Mouse (Mus musculus) layer of hippocampus, adult 8-10 months (tissue): ENCODE results near the gene Pa2g4. TPM values are rescaled to one million over a fixed set of nuclear protein-coding genes. Genes with fewer than 3 reads are reported as not detected.
"Not testable (repeated sequence)": the region's sequence is repeated elsewhere in the genome, so short reads cannot be mapped to it uniquely, and the experiment has no call there.

Experiments
- DNase-seq, 2 experiments: peaks; one replicate each; pipeline ENCODE4 v3.0.0; 2022; ENCODE audit warnings: low spot score in 2 of 2
- total RNA-seq, 4 experiments: library from RNA; stranded (reverse); gene quantifications; 2 replicates each; pipeline ENCODE4 v1.2.4; 2022

Pa2g4 gene
- total RNA-seq, result 10 to 100 TPM; 58.7 to 62.0 (median 59.0) TPM

DNA sequence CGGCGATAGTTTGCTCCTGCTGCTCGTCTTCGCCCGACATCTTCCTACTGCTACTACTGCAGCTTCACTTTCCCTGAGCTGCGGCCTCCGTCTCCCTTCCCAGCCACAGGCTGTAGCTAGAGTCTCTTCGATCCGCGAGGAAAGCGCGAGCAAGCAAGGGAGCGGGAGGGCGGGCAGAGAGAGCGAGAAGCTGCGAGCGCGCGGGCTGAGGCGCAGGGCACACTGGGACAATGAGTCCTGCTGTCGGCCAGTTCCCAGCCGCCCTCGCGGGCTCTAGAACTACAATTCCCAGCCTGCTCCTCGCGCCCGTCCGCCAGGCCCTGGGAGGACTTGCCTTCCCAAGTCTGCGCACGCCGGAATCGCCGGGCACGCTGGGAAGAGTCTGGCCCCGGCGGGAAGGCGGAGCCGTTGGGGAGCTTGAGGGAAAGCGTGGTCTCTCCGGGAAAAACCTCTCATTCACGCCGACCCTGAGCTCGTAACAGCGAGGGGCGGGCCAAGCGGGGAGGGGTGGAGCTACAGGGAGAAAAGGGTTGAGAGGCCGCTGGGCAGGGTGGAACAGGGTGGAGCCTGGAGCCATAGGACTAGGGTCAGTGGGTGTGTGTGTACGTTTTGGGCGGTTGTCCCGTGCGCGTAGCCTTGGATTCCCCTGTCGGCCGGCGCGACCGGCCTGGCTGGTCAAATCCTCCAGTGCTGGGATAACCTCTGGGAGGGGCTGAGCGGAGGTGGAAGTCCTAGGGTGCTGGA, at the start of gene Pa2g4:
TSS of gene Pa2g4 (minus strand) at position 200 of the 744 bp plus-strand sequence.
- peak; percentile 98 for DNase-seq

DNA sequence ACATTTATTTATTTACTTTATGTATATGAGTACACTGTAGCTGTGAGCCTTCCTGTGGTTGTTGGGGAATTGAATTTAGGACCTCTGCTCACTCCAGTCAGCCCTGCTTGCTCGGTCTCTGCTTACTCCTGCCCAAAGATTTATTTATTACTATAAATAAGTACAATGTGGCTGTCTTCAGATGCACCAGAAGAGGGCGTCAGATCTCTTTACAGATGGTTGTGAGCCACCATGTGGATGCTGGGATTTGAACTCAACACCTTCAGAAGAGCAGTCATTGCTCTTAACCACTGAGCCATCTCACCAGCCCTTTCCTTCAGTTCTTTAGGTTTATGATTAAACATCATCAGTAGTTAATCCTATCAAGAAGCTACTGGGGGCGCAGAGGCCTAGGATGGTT, 49.1 kb upstream of the Pa2g4 start:
- DNase-seq, result no peak

DNA sequence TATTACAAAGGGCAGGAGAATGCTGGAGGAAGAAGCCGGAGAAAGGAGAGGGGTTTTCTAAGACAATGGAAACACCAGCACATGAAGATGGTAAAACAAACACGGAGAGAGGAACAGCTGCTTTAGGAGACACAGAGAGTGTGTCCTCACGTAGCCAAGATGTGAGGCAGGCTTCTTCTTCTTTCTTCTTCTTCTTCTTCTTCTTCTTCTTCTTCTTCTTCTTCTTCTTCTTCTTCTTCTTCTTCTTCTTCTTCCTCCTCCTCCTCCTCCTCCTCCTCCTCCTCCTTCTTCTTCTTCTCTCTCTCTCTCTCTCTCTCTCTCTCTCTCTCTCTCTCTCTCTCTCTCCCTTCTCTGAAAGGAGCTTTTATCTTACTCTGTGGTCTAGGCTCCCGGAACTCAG, 48.0 kb upstream of the Pa2g4 start:
- DNase-seq, result not testable (repeated sequence)

DNA sequence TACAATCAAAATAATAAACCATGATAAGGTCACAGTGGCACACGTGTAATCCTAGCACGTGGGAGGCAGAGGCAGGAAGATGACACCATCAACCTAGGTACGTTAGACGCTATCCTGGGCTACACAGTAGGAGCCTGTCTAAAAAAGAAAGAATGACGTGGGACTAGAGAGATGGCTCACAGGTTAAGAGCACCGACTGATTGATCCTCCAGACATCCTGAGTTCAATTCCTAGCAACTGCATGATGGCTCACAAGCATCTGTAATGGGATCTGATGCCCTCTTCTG, 47.3 kb upstream of the Pa2g4 start:
- no peak for DNase-seq

DNA sequence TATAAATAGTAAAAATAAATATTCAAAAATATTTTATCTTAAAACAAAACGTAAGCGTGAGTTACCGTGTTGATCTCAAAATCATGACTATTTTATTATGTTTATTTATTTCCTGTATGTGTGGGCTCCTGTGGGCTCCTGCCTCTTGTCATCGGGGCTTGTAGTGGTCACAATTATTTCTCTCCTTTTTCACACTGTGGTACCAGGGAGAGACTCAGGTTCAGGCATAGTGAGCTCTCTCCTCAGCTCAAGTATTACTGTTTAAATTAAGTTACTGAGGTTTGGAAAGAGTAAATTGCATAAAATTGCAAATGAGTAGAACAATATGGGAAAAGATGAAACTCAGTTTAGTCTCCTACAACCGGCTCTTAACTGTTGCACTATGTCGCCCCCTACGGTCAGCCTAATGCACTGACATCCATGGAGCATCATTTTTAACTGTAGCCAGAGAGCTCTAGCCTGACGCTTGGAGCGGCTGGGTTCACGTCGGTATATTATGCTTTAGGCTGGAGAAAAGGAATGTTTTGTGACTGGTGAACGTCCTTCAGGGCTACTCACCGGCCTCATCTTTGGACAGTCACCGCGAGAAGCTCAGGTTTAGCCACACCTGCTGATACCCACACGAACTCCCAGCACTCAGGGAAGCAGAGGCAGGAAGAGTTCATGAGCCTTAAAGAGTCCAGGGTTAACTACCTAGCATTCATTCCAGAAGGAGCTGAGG, 46.8 kb upstream of the Pa2g4 start:
- peak; percentile 59 to 76 for DNase-seq

DNA sequence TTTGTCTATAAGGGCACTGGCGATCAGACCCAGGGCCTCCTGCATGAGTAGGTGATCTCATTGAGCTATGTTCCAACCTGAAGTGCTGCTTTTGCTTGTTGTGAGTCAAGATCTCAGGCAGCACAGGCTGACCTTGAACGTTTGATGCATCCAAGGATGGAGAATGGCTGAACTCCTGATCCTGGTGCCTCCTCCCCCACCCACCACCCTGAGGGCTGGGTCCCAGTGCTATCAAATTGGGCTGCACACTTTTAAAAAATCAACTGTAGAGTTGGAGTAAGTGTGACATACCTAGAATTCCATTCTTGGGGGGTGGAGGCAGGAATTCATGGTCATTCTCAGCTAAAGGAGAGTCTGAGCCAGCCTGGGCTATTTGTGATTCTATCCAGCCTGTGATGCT, 40.7 kb upstream of the Pa2g4 start:
- DNase-seq, result no peak

DNA sequence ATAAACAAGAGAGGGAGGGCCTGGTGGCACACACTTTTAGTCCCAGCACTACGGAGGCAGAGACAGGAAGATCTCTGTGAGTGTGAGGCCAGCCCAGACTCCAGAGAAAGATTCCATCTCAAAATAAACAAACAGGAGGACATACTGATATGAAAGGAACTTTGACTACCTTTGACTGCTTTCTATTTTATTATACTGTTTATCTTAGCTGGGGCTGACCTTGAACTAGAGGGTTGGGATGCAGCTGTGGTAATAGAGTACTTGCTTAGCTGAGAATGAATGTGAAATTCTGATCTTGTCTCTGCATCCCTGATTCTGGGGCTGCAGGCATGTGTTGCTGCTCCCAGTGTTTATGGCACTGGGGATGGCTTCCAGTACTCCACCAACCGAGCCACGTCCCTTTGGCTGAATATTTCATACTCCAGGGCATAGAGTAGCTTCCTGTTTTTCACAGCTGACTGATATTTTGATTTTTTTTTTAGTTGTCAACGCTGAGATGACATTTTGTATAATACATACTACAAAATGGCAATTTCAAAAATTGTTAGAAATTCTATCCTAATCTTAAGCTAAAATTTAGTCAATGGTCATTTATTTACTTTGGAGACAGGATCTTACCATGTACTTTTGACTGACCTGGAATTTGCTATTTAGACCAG, 36.8 kb upstream of the Pa2g4 start:
- no peak for DNase-seq

DNA sequence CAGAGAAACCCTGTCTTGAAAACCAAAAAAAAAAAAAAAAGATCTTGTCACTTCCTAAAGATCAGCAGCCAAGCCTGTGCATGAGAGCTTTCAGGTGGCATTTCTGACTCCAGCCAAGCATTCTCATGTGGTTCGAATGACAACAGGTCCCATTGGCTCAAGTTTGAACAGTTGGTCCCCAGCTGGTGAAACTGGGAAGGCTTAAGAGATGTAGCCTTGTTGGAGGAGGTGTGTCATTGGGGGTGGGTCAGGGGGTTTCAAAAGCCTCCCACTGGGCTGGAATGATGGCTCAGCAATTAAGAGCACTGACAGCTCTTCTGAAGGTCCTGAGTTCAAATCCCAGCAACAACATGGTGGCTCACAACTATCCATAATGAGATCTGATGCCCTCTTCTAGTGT, 35.7 kb upstream of the Pa2g4 start:
- DNase-seq, result no peak

DNA sequence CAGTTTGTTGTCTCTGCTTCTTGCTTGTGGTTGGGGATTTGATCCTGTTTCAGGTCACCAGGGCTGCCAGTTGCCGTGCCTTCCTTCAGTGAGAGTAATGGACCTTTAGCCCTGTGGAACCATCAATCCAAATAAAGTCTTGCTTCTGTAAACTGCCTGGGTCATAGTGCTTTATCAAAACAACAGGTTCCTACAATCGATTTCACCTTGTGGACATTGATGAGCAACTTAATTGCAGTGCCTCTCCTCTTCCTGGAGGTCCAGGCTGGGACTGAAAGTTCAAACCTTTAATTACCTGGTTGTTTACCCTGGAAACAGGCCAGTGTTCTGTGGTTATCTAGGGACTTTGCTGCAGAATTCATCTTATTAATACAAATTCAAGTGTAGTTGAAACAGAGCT, 32.7 kb upstream of the Pa2g4 start:
- no peak for DNase-seq

DNA sequence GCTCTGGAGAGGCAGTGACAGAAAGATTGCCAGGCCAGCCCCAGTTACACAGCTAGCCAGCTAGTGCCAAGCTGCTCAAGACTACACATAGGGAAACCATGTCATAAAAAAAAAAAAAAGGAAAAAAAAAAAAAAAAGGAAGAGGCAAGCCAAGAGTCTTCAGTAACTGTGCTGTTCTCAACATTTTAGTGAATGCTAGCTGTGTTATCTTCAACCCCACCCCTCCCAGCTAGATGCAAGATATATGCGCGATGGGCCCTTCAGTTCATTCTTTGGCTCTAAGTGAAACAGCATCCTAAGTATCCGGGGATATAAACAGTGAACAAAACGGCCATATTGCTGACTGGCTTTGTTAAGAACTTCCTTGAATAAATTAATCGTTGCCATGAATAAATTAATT, 27.0 kb upstream of the Pa2g4 start:
- DNase-seq, result no peak

DNA sequence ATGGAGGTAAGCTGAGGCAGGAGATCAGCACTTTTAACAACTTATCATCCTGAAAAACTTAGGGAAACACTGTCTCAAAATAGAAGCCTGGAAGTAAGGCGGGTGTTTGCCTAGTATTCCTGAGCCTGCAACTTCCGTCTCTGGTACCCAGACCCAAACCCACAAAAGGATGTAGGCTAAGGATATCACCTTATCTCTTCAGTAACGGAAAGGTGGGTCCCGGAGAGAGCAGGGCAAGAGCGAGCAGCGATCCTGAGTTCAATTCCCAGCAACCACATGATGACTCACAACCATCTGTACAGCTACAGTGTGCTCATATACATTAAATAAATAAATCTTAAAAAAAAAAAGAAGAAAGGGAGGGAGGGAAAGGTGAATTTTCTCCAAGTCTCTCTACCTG, 25.6 kb upstream of the Pa2g4 start:
- no peak for DNase-seq

DNA sequence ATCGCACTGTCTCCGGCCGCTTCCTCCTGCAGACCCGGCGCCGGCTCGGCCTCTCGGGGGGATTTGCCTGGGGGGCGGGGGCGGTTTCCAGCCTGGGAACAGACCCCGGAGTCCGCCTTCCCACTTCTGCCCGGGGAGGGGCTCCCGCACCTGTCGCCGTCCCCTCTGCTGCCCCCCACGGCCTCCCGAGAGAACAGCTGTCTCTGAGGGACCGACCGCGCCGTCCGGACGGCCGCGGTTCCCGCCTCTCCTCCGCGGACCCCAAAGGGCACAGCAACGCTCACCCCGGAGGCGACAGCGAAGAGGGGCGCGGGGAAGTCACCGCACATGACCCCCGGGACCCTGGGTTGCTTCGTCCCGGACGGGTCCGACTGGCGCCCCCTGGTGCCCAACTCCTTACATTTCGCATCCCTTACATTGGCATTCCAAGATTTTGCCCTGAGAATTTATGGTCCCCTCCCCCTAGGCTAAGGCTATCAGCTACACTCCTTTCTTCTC, 24.5 kb upstream of the Pa2g4 start:
- no peak for DNase-seq

DNA sequence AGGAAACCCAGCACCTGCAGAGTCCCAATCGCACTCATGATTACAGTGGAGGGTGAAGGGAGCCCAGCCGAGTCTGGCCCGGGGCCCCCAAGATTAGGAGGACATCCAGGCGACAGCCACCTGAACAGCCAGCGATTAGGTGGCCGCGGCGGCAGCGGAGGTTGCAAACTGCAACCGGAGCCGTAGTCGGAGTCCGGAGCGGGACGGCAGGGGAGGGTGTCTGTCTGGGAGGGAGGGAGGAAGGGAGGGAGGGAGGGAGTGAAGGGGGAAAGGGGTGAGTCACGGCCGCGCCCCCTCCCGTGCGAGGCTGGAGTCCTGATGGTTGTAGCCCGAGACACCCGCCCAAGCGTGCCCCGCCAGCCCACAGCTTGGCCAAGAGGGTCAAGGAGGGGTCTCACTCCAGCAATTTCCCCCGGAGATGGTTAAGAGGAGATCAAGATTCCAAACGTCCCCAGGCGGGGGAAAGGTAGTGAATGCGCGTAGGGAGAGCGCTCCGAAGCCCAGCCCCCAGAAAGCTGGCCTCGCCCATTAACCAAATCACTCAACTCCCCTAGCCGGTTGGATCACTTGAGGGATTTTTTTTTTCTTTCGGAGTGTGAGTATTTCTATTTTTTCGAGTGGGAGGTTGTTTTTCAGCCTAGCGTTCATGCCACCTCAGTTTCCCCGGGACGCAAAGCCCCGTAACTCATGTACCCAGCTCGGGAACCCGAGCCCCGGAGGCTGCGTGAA, 23.8 kb upstream of the Pa2g4 start, which contains the start of gene Erbb3:
TSS of gene Erbb3 (minus strand) at position 189 of the 729 bp plus-strand sequence.
- no peak for DNase-seq

DNA sequence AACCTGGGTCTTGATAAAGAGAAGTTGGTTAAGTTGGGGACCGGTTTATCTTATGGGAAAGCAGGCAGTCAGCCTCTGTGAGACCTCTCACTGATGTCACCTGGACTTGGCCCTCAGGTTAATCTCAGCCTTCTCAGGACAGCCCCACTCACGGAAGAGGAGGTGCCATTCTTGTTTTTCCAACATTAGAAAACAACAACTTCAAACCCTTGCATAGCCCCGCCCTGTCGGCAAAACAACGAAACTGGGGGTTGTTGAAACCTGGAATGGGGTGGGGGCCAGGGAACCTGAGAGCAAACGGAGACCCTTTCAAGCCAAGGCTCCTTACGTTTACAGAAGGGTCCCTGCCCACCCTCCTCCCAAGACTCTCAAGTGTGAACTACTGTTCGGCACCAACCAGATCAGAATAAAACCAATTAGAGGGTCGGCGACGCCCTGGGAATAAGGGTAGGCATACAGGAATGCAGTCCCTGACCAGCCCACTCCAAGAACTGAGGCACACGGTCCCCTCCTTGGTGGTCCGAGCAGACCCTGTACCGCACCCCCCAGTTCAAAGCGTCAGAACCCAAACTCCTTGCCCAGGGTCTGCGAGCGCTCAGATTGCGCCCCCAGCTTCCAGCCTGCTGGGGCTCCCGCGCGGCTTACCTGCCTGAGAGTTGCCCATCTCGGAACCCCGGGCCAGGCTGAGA, 23.1 kb upstream of the Pa2g4 start:
- no peak for DNase-seq

DNA sequence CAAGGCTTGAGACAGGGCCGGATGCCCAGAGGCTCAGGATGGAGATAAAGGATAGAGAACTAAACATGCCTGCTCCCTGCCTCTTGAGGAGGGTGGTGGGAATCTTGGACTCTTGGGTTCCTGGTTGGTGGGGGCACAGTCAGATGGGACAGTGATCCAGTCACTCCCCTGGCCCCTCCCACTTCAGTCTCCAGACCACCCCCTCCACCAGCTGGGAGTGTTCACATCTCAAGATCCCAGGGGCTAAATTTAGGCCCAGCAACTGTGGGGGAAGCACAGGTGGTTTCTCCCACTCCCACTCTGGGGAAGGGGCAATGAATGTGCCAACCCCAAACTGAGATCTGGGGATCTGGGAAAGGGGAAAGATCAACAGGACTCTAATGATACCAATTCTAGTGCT, 22.3 kb upstream of the Pa2g4 start:
- DNase-seq, result no peak

DNA sequence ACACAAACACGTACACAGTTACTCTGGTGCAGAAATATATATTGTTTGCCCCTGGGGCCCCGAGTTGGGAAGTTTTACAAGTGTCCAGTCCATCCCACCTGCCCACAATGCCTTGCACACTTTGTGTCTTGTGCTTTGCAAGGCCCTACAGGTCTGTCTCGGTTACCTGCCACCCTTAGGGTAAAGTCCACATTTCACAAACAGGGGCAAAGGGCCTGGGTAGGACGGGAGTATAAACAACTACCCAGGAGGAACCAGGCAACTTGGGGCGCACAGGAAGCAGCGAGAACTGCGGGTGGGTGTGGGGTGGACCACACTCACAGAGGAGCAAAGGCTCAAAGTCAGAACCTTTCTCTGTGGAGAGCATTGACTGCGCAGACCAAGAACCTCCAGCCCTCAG, 21.9 kb upstream of the Pa2g4 start:
- no peak for DNase-seq

DNA sequence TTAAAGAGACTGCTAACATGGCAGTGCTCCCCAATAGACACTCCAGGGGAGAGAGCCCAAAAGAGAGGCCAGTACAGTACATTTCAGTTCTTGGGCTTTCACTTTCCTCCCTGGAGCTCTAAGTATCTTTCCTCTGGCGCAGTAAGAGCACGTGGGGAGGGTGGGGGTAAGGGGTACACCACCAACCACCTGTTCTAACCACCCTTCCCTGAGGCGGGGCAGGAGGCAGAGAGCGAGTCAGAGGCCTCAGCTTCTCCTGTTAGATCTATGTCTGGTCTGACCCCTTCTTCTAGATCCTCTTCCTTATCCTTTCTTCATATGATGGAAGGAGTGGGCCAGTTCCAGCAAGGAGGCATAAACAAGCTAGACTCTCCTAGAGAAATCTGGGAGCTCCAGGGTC, 21.3 kb upstream of the Pa2g4 start:
- no peak for DNase-seq

DNA sequence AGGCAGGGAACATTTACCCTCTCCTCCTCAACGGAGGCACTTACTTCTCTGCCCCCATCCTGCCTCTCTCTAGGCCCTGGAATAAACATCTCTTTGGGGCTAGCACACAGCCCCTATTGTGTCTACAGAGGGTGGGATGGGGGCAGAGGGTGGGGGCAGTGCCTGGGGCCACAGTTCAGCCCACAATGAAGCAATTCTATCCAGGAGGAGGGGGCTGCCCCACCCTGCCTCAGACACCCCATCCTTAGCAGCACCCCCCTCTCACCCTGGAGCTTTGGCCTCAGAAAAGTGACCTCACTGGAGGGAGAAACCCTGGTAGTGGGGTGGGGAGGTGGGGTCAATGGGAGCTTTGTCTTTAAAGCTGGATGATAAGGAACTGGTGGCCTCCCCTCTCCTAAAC, 20.8 kb upstream of the Pa2g4 start:
- no peak for DNase-seq

DNA sequence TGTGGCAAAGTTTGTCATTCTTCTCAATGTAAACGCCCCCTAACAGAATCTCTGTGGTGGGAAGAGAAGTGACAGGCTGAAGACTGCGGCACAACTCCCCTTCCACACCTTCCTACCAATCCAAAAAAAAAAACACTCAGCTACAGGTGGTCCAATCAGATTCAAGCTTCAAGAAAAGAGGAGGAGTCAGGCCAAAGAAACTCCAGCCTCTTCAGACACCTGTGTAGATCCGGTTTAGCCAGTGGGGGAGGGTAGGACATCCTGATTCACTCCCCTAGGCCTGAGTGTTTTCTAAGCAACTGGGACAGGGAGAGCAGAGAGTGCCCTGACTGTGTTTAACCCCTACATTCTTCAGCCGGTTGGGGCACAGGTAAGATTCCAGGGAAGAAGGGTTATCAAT, 18.6 kb upstream of the Pa2g4 start:
- DNase-seq, result no peak

DNA sequence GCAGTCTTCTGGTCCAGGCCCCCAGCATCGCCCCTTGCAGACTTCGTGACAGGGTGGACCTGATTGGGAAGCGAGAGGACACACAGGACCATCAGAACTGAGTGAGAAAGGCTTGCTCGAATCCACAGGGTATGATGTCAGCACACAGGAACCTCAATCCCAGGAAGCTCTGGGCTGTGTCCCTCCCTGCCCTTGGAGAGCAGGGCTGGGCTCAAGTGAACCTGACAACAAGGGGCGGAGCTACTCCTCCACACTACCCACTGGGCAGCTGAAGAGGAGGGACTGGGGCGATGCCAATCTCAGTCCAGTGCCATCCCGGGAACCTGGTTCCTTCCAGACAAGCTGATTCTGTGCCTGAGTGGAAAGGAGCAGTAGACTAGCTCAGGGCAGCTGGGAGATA, 17.9 kb upstream of the Pa2g4 start:
- DNase-seq, result no peak

DNA sequence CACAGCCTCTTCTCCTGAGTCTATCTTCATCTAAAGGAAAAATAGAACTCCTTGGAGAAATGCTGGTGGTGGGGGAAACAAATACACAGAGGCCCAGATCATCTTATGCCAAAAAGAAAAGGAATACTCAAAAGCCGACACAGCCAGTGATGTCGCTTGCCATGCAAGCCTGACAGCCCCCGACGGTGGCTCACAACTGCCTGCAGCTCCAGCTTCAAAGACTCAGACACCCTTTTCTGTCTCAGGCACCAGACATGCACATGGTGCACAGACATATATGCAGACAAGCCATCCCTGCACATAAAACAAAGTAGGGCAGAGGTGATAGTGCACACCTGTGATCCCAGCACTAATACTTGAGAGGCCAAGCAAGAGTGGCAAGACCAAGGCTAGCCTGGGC, 13.9 kb upstream of the Pa2g4 start:
- no peak for DNase-seq
